Mouse (Mus musculus) testis, adult 2 months (tissue): ENCODE results near the gene Pfn4.

Experiments used
- CTCF ChIP-seq: fragments of 200-500 bp; IDR thresholded peaks from 2 replicates; pipeline ENCODE4 v1.5.1; 2012; ENCODE audit warnings: low read depth, mild to moderate bottlenecking, inconsistent platforms, low read length, moderate library complexity; ENCODE audit not compliant: control insufficient read depth, insufficient read depth, insufficient replicate concordance
- POLR2A ChIP-seq: fragments of 200-500 bp; IDR thresholded peaks from 2 replicates; pipeline ENCODE4 v1.6.1; 2012; ENCODE audit warnings: low read depth, mild to moderate bottlenecking, inconsistent platforms, low read length, moderate library complexity; ENCODE audit not compliant: control insufficient read depth

GRCm38 (mm10) chr12:4813636-4814035, 44.8 kb downstream of the Pfn4 start:
- no peak for TF ChIP-seq CTCF
- no peak for TF ChIP-seq POLR2A
